Mouse (Mus musculus): ENCODE measurements around the gene Polr2m. TPM values are rescaled to one million over a fixed set of nuclear protein-coding genes. Genes with fewer than 3 reads are reported as not detected.

Gene Polr2m
- polyA plus RNA-seq, 1 experiment from 2014 or later, result 461 TPM

DNA sequence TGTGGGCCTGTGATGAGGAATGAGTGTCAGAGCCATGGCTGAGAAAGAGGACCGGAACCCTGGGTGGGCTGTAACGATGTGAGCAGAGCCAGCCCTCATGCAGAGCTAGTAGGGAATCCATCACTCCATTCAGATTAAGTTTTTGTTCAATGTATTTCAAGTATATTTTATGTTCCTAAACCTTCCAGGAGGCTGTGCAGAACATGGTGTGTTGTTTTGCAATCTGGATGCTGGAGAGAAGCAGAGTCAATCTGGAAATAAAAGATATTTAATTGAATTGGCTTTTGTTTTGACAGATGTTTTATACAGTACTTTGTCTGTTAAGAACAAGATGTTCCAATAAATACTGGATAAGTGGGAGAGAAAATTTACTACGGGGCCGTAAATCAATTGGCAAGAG lies 29.0 kb downstream of the Polr2m start:
- no peak overlapping the region for H3K27ac ChIP-seq (ENCODE audit: low read depth, low read length)
- 89% methylated on average over 4 of the region's 4 CpGs for WGBS
- H3K4me1 ChIP-seq (replicated peaks; ENCODE audit: control insufficient read depth, insufficient read depth, low read length), result no peaks in the 10 kb centered on the region
- H3K36me3 ChIP-seq (ENCODE audit: control insufficient read depth, insufficient read depth, low read length), result no peaks in the 10 kb centered on the region
- H3K4me2 ChIP-seq (ENCODE audit: low read depth, low read length, severe bottlenecking), result no peak overlapping the region
- H3K9ac ChIP-seq (ENCODE audit: low read length), result no peak overlapping the region
- ATAC-seq (replicated peaks; ENCODE audit: low FRiP score) (no peak), DNase-seq (ENCODE audit: low spot score) (no peak)
- H3K4me3 ChIP-seq (ENCODE audit: low read depth, low read length), result no peak overlapping the region
- no peaks in the 10 kb centered on the region for H3K27me3 ChIP-seq (ENCODE audit: control insufficient read depth, insufficient read depth, low read length)
- no peaks in the 10 kb centered on the region for H3K9me3 ChIP-seq (ENCODE audit: control insufficient read depth, low read length)

DNA sequence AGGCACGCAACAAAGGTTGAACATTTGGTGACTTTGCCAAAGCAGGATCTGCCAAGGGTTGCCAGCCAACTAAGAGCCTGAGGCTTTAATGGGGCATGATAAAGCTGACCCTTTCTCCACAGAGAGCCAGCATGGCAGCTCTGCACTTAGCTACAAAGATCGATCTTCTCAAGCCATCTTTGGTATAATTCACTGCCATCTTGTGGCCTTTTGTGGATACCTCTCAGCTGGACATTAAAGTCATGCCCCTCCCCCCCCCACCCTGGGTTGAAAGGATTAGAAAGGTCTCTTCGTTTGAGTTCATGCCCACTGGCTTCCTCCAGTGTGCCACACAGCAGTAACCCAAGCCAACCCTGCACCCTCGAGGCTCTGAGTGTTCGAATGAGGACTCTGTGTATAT lies 31.8 kb downstream of the Polr2m start:
- Histone ChIP-seq H3K4me1 (replicated peaks; ENCODE audit: control insufficient read depth, insufficient read depth, low read length) (no peaks in the 10 kb centered on the region), H3K4me2 (ENCODE audit: low read depth, low read length, severe bottlenecking) (no peak overlapping the region), H3K27me3 (ENCODE audit: control insufficient read depth, insufficient read depth, low read length) (no peaks in the 10 kb centered on the region), H3K36me3 (ENCODE audit: control insufficient read depth, insufficient read depth, low read length) (no peaks in the 10 kb centered on the region), H3K27ac (ENCODE audit: low read depth, low read length) (no peak overlapping the region), H3K9ac (ENCODE audit: low read length) (no peak overlapping the region), H3K4me3 (ENCODE audit: low read depth, low read length) (no peak overlapping the region), H3K9me3 (ENCODE audit: control insufficient read depth, low read length) (no peaks in the 10 kb centered on the region)
- WGBS, result 75% methylated on average over 5 of the region's 5 CpGs
- DNase-seq (ENCODE audit: low spot score) (no peak), ATAC-seq (replicated peaks; ENCODE audit: low FRiP score) (no peak)

DNA sequence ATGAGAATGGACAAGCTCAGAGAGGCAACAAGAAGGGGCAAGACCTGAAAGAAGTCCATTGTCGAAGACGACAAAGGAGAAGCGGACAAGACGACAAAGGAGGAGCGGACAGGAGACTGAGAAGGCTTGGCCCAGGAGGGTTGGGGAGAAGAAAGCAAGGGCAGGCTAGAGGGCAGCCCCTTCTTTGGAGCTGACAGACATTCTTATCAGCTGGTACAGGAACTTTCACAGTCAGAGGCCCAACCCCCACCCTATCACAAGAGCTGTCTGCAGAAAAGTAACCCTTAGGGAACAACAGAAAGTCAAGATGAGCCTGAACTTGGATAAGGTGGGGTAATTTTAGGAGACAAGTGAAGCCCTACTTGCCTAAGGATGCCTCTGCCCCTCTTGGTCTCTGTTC lies 32.4 kb downstream of the Polr2m start:
- Histone ChIP-seq H3K4me1 (replicated peaks; ENCODE audit: control insufficient read depth, insufficient read depth, low read length) (no peaks in the 10 kb centered on the region), H3K27ac (ENCODE audit: low read depth, low read length) (no peak overlapping the region), H3K4me3 (ENCODE audit: low read depth, low read length) (no peak overlapping the region), H3K9me3 (ENCODE audit: control insufficient read depth, low read length) (no peaks in the 10 kb centered on the region), H3K4me2 (ENCODE audit: low read depth, low read length, severe bottlenecking) (no peak overlapping the region), H3K36me3 (ENCODE audit: control insufficient read depth, insufficient read depth, low read length) (no peaks in the 10 kb centered on the region), H3K9ac (ENCODE audit: low read length) (no peak overlapping the region), H3K27me3 (ENCODE audit: control insufficient read depth, insufficient read depth, low read length) (no peaks in the 10 kb centered on the region)
- 84% methylated on average over 5 of the region's 5 CpGs for WGBS
- ATAC-seq (replicated peaks; ENCODE audit: low FRiP score) (no peak), DNase-seq (ENCODE audit: low spot score) (no peak)

DNA sequence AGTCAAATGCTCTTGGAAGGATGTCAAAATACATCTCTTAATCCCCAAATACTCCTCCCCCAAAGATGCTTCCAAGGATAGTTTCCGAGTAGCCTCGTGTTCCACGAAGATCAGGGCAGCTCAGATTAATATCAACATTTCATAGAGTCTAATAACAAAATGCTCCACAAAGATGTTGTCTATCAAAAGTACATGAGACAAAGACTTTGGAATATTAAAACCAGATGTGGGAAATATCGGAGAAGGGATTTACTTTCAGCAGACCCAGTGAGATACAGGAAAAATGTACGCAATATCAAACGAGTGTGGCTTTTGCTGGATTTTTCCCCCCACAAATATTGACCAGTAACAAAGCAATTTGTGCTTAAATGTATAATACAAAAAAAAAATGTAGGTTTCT lies 35.1 kb downstream of the Polr2m start:
- no peaks in the 10 kb centered on the region for H3K4me1 ChIP-seq (replicated peaks; ENCODE audit: control insufficient read depth, insufficient read depth, low read length)
- 81% methylated on average over 6 of the region's 6 CpGs for WGBS
- no peak overlapping the region for H3K4me3 ChIP-seq (ENCODE audit: low read depth, low read length)
- no peaks in the 10 kb centered on the region for H3K9me3 ChIP-seq (ENCODE audit: control insufficient read depth, low read length)
- no peak overlapping the region for H3K9ac ChIP-seq (ENCODE audit: low read length)
- DNase-seq (ENCODE audit: low spot score) (no peak), ATAC-seq (replicated peaks; ENCODE audit: low FRiP score) (no peak)
- H3K4me2 ChIP-seq (ENCODE audit: low read depth, low read length, severe bottlenecking), result no peak overlapping the region
- H3K27me3 ChIP-seq (ENCODE audit: control insufficient read depth, insufficient read depth, low read length), result no peaks in the 10 kb centered on the region
- no peaks in the 10 kb centered on the region for H3K36me3 ChIP-seq (ENCODE audit: control insufficient read depth, insufficient read depth, low read length)
- H3K27ac ChIP-seq (ENCODE audit: low read depth, low read length), result no peak overlapping the region

DNA sequence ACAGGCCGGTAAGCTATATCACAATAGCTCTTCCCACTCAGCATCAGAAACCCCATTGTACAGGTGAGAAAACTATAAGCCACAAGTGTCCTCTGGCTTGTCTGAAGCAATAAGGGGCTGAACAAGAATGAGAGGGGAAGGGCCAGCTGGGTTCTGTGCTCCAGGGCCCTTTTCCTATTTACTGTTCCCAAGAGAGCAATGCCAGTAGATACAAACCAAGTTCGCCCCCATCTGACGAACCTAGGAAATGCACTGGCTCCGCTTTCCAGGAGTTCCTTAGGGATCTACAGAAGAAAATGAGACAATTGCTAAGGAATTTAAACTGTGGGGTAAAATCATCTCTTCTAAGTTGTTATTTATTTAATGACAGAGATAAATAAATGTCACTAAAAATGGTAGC lies 38.2 kb downstream of the Polr2m start:
- H3K27me3 ChIP-seq (ENCODE audit: control insufficient read depth, insufficient read depth, low read length), result no peaks in the 10 kb centered on the region
- 38% methylated on average over 4 of the region's 4 CpGs for WGBS
- no peaks in the 10 kb centered on the region for H3K9me3 ChIP-seq (ENCODE audit: control insufficient read depth, low read length)

DNA sequence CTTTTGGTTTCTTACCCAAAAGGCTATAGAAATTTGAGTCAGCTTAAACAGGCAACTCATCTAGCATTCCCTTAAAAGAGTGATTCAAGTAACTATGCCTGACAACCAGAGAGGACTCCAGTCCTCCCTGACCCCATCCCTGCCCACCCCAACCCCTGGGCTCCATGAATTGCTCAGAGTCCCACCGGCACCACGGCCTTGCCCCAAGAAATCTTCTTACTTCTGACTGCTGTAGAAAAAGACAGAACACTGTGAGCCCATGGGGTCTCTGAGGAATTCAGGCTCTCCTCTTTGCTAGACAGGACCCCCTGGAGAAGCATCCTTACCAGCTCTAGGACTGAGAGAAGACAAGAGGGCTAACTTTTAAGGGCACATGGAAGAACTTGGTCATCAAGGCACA lies 40.4 kb downstream of the Polr2m start:
- ATAC-seq (replicated peaks; ENCODE audit: low FRiP score), result no peak
- Histone ChIP-seq H3K4me2 (ENCODE audit: low read depth, low read length, severe bottlenecking) (no peak overlapping the region), H3K36me3 (ENCODE audit: control insufficient read depth, insufficient read depth, low read length) (no peaks in the 10 kb centered on the region), H3K9ac (ENCODE audit: low read length) (no peak overlapping the region), H3K9me3 (ENCODE audit: control insufficient read depth, low read length) (no peaks in the 10 kb centered on the region), H3K27ac (ENCODE audit: low read depth, low read length) (no peak overlapping the region), H3K27me3 (ENCODE audit: control insufficient read depth, insufficient read depth, low read length) (no peaks in the 10 kb centered on the region), H3K4me3 (ENCODE audit: low read depth, low read length) (no peak overlapping the region), H3K4me1 (replicated peaks; ENCODE audit: control insufficient read depth, insufficient read depth, low read length) (no peaks in the 10 kb centered on the region)
- no peak for DNase-seq (ENCODE audit: low spot score)
- 89% methylated on average over 2 of the region's 2 CpGs for WGBS

More for the DNA sequence above, 38.2 kb downstream of the Polr2m start:
- ATAC-seq (replicated peaks; ENCODE audit: low FRiP score) (no peak), DNase-seq (ENCODE audit: low spot score) (peak; percentile 76)
- Histone ChIP-seq H3K4me1 (replicated peaks; ENCODE audit: control insufficient read depth, insufficient read depth, low read length) (no peaks in the 10 kb centered on the region), H3K4me3 (ENCODE audit: low read depth, low read length) (no peak overlapping the region), H3K36me3 (ENCODE audit: control insufficient read depth, insufficient read depth, low read length) (no peaks in the 10 kb centered on the region), H3K27ac (ENCODE audit: low read depth, low read length) (no peak overlapping the region), H3K4me2 (ENCODE audit: low read depth, low read length, severe bottlenecking) (no peak overlapping the region), H3K9ac (ENCODE audit: low read length) (no peak overlapping the region)

DNA sequence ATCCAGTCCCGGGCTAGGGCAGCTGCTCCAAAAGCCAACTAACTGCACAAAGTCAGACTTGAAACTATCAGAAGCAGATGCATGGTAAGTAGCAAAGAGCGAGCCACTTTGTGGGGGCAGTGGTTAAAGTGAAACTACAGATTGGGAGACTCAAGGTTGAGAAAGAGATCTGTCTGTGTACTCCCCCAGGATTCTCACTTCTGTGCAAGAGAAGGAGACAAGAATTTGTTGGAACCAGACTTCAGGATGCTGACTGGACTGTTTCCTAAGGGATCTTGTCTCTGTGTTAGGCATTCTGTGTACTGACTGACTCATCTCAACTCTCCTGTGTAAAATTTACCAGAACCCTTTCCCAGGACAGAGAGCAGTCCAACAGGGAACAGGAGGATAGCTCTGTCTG lies 47.6 kb downstream of the Polr2m start:
- no peak overlapping the region for H3K4me2 ChIP-seq (ENCODE audit: low read depth, low read length, severe bottlenecking)
- H3K36me3 ChIP-seq (ENCODE audit: control insufficient read depth, insufficient read depth, low read length), result no peaks in the 10 kb centered on the region
- 81% methylated on average over 2 of the region's 2 CpGs for WGBS
- H3K9me3 ChIP-seq (ENCODE audit: control insufficient read depth, low read length), result no peaks in the 10 kb centered on the region
- ATAC-seq (replicated peaks; ENCODE audit: low FRiP score) (no peak), DNase-seq (ENCODE audit: low spot score) (no peak)
- H3K27me3 ChIP-seq (ENCODE audit: control insufficient read depth, insufficient read depth, low read length), result no peaks in the 10 kb centered on the region
- no peak overlapping the region for H3K4me3 ChIP-seq (ENCODE audit: low read depth, low read length)
- no peak overlapping the region for H3K27ac ChIP-seq (ENCODE audit: low read depth, low read length)
- no peaks in the 10 kb centered on the region for H3K4me1 ChIP-seq (replicated peaks; ENCODE audit: control insufficient read depth, insufficient read depth, low read length)
- H3K9ac ChIP-seq (ENCODE audit: low read length), result no peak overlapping the region

Other genes starting within 250 kb of the Polr2m start
- gene Myzap, start 106.4 kb upstream of the Polr2m start, polyA plus RNA-seq (2014; fragmentation: Nextera tagmentation; extraction: Ambion mirVana), result 4.2 and 4.3 TPM in 2 replicates

Data from forebrain, embryonic 11.5 days (tissue).